Mouse (Mus musculus): ENCODE measurements around the gene Syne3. TPM values are rescaled to one million over a fixed set of nuclear protein-coding genes. Genes with fewer than 3 reads are reported as not detected.
A peak's percentile ranks its signal among the peaks of the same experiment; 100 is the strongest.

Gene Syne3
- polyA plus RNA-seq, 1 experiment from 2014 or later: 0.25 TPM

DNA sequence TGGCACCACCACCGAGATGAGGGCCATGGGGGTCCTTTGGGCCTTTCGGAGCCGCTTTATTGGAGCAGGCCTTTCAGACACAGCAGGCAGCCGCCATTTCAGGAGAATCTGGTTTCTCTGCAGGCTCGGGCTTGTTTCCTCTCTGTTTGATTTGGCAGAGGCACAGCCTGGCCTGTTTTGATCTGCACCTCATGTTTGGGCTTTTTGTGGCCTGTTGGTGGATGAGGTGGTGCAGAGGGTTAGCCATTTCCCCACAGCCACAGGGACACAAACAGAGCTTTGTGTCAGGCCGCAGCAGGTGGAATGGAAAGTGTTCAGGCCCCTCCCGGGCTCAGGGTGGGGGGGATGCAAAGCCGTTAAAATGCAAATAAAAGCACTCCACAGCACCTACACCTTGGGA, 108.3 kb downstream of the Syne3 start:
- Histone ChIP-seq H3K9me3 (replicated peaks) (no peaks in the 10 kb centered on the region), H3K27me3 (ENCODE audit: low read depth, poor library complexity, severe bottlenecking) (no peaks in the 10 kb centered on the region), H3K27ac (peak overlapping the region; percentile 86), H3K4me1 (peaks cover 84% of the 10 kb centered on the region), H3K4me3 (no peak overlapping the region), H3K36me3 (no peaks in the 10 kb centered on the region)
- WGBS: 50% methylated on average over 8 of the region's 8 CpGs
- DNase-seq (ENCODE audit: low spot score): no peak

DNA sequence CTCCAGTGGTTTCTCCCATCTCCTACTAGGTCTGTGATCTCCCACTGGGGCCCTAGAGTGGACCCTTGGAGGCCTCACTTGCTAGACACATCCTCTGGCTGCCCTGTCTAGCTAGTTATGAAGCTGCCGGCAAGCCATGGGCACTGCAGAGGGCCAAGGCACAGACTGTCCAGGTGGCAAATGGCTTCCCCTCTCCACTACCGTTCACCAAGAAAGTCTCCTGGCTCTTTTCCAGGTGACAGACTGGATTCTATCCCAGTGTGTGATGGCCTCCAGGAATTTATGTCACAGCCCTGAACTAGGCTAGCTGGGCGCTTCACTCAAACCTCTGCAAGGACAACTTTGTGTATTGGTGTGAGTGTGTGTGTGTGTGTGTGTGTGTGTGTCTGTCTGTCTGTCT, 109.8 kb downstream of the Syne3 start:
- DNase-seq (ENCODE audit: low spot score): no peak
- Histone ChIP-seq H3K4me1 (peaks cover 78% of the 10 kb centered on the region), H3K27ac (peak overlapping the region; percentile 82), H3K27me3 (ENCODE audit: low read depth, poor library complexity, severe bottlenecking) (no peaks in the 10 kb centered on the region), H3K4me3 (no peak overlapping the region), H3K36me3 (no peaks in the 10 kb centered on the region), H3K9me3 (replicated peaks) (no peaks in the 10 kb centered on the region)
- WGBS: 85% methylated on average over 3 of the region's 3 CpGs

DNA sequence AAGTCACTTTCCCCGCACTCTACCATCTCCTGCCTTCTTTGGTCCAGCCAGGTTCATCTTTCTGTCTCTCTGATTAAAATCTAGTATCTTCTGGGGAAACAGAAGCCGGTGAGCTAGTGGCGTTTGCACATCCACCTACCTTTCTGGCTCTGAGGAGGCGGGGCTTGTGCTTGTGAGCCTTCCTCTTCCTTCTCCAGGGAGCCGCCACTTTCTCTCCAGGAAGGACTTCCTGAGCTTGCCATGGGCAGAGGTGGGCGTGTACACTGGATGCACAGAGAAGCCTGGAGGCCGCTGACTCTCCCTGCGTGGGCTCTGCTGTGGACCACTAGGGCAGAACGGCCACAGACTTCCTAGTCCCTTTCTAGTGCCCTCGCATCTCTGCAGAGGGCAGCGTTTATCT, 110.4 kb downstream of the Syne3 start:
- H3K4me3 ChIP-seq: no peak overlapping the region
- no peaks in the 10 kb centered on the region for H3K27me3 ChIP-seq (ENCODE audit: low read depth, poor library complexity, severe bottlenecking)
- WGBS: 63% methylated on average over 11 of the region's 11 CpGs
- H3K36me3 ChIP-seq: no peaks in the 10 kb centered on the region
- H3K27ac ChIP-seq: peak overlapping the region; percentile 82; the same call in 1 of the 2 replicates
- no peak for DNase-seq (ENCODE audit: low spot score)
- H3K4me1 ChIP-seq: peaks cover 71% of the 10 kb centered on the region
- no peaks in the 10 kb centered on the region for H3K9me3 ChIP-seq (replicated peaks)

DNA sequence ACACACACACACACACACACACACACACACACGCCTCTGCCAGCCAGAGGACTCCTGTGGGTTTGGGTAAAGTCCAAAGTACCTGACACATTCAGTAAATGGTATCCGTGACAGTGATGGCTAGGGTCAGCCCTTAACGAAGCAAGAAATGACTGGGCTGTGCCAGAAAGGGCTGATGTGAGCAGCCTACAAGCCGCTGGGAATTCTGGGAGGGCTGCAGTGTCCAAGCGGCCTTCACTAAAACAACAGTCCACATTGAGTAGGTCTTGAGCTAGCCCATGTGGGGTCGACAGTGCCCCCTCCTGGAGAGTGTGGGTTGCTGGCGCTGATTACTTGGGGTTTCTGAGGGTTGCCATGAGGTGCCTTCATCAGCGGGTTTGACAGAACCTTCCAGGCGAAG, 110.9 kb downstream of the Syne3 start:
- no peak overlapping the region for H3K4me3 ChIP-seq
- DNase-seq (ENCODE audit: low spot score): no peak
- H3K27me3 ChIP-seq (ENCODE audit: low read depth, poor library complexity, severe bottlenecking): no peaks in the 10 kb centered on the region
- H3K36me3 ChIP-seq: no peaks in the 10 kb centered on the region
- H3K9me3 ChIP-seq (replicated peaks): no peaks in the 10 kb centered on the region
- peak overlapping the region; percentile 82; the same call in 1 of the 2 replicates for H3K27ac ChIP-seq
- 70% methylated on average over 9 of the region's 9 CpGs for WGBS
- peaks cover 67% of the 10 kb centered on the region for H3K4me1 ChIP-seq

DNA sequence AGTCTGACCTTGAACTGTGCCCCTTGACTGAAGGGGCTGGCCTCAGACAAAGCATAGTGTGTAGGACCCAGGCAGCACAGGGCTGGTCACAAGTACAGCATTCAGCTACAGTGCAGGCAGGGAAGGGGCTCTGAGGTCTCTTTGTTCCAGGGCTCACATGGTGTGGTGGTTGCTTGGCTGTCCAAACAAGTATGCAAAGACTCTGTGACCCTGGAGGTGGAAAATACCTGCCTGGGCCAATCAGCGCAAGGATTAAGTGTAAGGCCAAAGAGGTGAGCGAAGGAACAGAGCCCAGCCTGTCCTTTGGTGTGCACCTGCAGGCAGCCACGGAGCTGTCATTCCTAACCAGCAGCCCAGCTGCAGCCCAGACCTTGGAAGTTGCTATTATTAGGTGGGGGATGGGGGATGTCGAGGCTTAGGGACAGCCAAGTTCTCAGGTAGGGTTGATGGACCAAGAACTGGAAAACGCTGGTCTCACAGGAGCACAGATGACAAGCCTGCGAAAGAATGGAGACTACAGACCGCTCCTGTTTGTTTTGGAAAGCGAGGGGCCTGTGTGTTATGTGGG, 112.5 kb downstream of the Syne3 start:
- no peak for DNase-seq (ENCODE audit: low spot score)
- no peaks in the 10 kb centered on the region for H3K9me3 ChIP-seq (replicated peaks)
- WGBS: 66% methylated on average over 8 of the region's 8 CpGs
- no peaks in the 10 kb centered on the region for H3K36me3 ChIP-seq
- no peaks in the 10 kb centered on the region for H3K27me3 ChIP-seq (ENCODE audit: low read depth, poor library complexity, severe bottlenecking)
- H3K4me3 ChIP-seq: no peak overlapping the region
- H3K4me1 ChIP-seq: peaks cover 55% of the 10 kb centered on the region
- H3K27ac ChIP-seq: peak overlapping the region; percentile 82

DNA sequence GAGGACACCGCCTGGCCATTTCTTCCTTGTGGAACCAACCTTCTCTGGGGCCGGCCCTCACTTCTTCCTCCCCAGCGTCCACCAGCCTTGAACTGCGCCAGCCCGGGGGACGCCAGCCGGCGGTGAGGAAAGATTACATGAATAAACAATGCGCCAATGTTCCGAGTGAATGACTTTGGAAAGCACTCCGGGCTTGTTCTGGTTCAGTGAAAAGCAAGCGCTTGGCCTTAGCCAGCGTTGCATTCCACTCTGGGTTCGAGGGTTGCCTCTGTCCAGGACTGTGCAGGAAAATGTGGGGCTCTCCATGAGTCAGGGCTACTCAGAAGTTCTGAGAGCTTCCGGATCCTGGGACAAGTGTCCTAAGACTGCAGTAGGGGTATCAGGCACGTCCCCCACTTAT, 113.0 kb downstream of the Syne3 start:
- peak overlapping the region; percentile 82 for H3K27ac ChIP-seq
- no peaks in the 10 kb centered on the region for H3K27me3 ChIP-seq (ENCODE audit: low read depth, poor library complexity, severe bottlenecking)
- H3K4me1 ChIP-seq: peaks cover 54% of the 10 kb centered on the region
- H3K36me3 ChIP-seq: no peaks in the 10 kb centered on the region
- DNase-seq (ENCODE audit: low spot score): no peak
- no peak overlapping the region for H3K4me3 ChIP-seq
- no peaks in the 10 kb centered on the region for H3K9me3 ChIP-seq (replicated peaks)
- WGBS: 88% methylated on average over 16 of the region's 16 CpGs

DNA sequence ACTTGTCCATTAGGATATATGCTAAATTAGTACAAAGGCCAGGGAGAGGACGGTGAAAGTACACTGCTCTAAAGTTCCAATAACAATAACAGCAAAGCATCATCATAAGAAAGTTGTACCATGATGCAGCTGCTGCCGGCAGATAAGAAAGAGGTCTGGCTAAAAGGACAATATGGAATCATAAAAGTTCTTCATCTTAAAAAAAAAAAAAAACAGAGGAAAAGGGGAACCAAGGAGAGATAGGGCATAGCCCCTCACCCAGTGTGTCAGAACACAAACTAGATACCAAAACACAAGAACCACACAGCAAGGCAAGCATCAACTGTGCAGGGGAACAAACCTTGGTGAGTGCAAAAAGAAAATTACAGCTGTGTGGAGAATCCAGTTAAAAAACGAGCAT, 117.4 kb downstream of the Syne3 start:
- Histone ChIP-seq H3K27me3 (ENCODE audit: low read depth, poor library complexity, severe bottlenecking) (no peaks in the 10 kb centered on the region), H3K27ac (no peak overlapping the region), H3K4me1 (peaks cover 38% of the 10 kb centered on the region), H3K36me3 (no peaks in the 10 kb centered on the region), H3K9me3 (replicated peaks) (no peaks in the 10 kb centered on the region), H3K4me3 (no peak overlapping the region)
- whole genome bisulfite sequencing: 98% methylated on average over 3 of the region's 3 CpGs
- no peak for DNase-seq (ENCODE audit: low spot score)

DNA sequence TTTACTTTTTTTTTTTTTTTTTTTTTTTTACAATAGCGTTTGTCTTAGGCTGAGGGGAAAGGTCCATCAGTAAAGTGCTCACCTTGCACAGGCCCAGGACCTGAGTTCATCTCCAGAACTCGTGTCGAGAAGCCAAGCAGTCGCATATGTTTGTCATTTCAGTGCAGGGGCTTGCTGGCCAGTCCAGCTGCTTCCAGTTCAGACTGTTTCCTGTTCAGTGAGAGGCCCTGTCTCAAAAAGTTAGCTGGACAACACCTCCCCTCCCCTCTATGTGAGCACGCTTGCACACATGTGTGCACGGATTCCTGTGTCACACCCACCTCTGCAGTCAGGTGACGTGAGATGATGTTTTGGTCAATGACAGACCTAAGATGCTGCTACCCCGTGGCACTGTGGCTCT, 119.5 kb downstream of the Syne3 start:
- Histone ChIP-seq H3K36me3 (no peaks in the 10 kb centered on the region), H3K4me1 (peaks cover 24% of the 10 kb centered on the region), H3K27ac (peak overlapping the region; percentile 65), H3K27me3 (ENCODE audit: low read depth, poor library complexity, severe bottlenecking) (no peaks in the 10 kb centered on the region), H3K4me3 (no peak overlapping the region), H3K9me3 (replicated peaks) (no peaks in the 10 kb centered on the region)
- 77% methylated on average over 8 of the region's 8 CpGs for WGBS
- DNase-seq (ENCODE audit: low spot score): no peak

DNA sequence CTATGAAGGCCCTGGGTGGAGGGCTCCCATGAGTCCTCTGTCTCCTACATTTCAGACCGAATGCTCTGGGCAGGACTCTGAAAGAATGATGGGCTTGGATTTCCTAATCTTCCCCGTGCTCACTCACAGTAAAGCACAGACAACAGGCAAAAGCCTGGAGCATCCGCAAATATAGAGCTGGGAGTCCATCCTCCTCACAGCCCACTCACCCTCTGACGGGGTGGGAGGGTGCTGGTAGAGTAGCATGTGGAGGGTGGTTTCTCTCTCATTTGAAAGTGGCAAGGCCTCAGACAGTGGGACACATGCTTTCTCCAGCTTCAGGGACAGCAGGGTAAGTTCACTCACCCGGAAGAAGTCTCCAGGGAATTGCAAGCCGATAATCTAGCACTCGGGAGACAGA, 123.5 kb downstream of the Syne3 start:
- peaks cover 22% of the 10 kb centered on the region for H3K4me1 ChIP-seq
- no peaks in the 10 kb centered on the region for H3K9me3 ChIP-seq (replicated peaks)
- no peak overlapping the region for H3K4me3 ChIP-seq
- no peaks in the 10 kb centered on the region for H3K27me3 ChIP-seq (ENCODE audit: low read depth, poor library complexity, severe bottlenecking)
- H3K27ac ChIP-seq: no peak overlapping the region
- DNase-seq (ENCODE audit: low spot score): no peak
- H3K36me3 ChIP-seq: no peaks in the 10 kb centered on the region
- 96% methylated on average over 7 of the region's 7 CpGs for WGBS

DNA sequence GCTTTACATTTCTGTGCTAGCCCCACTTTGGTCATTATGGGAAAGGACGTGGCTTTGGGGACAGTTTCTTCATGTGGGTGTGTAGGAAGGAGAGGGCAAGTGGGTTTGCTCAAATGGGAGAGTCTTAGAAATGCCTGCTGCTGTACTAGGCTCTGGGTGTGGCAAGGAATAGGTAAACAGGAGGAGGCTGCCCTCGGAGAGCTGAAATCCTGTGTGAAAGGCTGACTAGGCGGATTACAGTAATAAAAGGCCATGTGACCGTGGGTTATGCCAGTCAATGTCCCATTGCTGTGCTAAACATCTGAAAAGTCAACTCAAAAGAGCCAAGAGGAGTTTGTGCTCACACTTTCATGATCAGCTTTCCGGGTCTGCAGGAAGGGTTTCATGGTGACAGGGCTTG, 127.1 kb downstream of the Syne3 start:
- no peak for DNase-seq (ENCODE audit: low spot score)
- H3K4me1 ChIP-seq: peaks cover 26% of the 10 kb centered on the region
- no peaks in the 10 kb centered on the region for H3K9me3 ChIP-seq (replicated peaks)
- no peaks in the 10 kb centered on the region for H3K36me3 ChIP-seq
- H3K27me3 ChIP-seq (ENCODE audit: low read depth, poor library complexity, severe bottlenecking): no peaks in the 10 kb centered on the region
- 72% methylated on average over 5 of the region's 5 CpGs for WGBS
- H3K4me3 ChIP-seq: no peak overlapping the region
- no peak overlapping the region for H3K27ac ChIP-seq

DNA sequence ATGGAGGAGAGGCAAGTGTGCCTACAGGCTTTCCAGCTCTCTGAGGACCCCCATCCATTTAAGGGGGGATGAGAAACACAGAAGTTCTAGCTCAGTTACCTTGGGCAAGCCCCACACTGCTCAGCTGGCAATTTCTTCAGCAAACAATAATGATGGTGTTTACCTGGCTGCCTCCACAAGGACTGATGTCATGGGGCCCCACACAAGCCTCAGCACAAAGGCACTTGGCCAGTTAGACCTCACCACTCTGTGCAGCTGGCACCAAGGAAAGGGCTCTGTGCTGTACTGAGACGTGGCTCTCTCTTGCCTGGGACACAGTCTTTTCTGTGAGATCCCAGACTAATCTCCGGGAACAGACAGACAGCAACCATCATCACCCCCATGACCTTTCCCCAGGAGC, 127.5 kb downstream of the Syne3 start:
- Histone ChIP-seq H3K9me3 (replicated peaks) (no peaks in the 10 kb centered on the region), H3K36me3 (no peaks in the 10 kb centered on the region), H3K4me3 (no peak overlapping the region), H3K27ac (no peak overlapping the region), H3K27me3 (ENCODE audit: low read depth, poor library complexity, severe bottlenecking) (no peaks in the 10 kb centered on the region), H3K4me1 (peaks cover 26% of the 10 kb centered on the region)
- 63% methylated on average over 2 of the region's 2 CpGs for WGBS
- no peak for DNase-seq (ENCODE audit: low spot score)

DNA sequence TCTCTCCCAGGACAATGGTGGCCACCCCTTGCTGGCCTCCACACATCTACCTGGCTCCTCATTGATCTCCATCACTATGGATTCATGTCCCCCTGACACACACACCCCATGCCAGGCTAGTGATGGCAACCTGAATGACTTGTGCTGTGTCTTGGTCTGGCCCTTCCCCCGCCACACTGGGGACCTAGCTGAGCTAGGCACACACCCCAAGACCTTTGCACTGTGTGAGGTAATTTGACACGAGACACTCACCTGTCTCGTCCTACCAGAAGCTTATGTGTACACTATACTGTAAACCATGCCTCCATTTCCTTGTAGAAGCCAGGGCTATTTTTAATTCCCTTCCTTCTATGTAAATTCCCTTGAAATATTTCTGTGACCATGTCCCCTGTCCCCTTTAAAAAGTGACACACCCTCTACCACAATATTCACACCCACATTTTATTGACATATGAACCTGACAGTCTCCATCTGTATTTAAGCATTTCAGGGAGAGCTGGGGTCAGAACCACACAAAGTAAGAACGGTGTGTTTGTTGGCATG, 128.0 kb downstream of the Syne3 start:
- no peaks in the 10 kb centered on the region for H3K36me3 ChIP-seq
- 82% methylated on average over 4 of the region's 4 CpGs for WGBS
- H3K27me3 ChIP-seq (ENCODE audit: low read depth, poor library complexity, severe bottlenecking): 0 out of 2 replicates have a peak, but pooled peaks cover under 1% of the 10 kb centered on the region
- peaks cover 26% of the 10 kb centered on the region for H3K4me1 ChIP-seq
- H3K4me3 ChIP-seq: no peak overlapping the region
- no peaks in the 10 kb centered on the region for H3K9me3 ChIP-seq (replicated peaks)
- H3K27ac ChIP-seq: no peak overlapping the region
- DNase-seq (ENCODE audit: low spot score): no peak

DNA sequence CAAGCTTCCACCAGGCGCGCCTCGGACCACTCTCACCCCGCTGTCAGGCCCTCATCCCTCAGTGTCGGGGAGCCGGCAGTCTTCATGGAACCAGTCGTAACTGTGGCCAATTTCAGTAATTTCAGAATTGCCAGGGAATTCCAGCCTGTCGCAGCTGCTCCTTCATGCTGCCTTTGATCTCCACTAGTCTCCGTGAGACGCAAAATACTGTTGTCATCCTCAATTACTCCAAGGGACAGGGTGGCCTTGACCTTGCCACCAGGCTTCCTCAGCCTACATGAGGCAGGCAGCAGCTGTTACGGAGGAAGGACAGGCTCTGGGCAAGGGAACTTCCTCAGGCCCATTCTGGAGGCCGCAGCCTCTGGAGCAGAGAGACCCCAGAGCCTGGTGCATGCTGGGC, 129.2 kb downstream of the Syne3 start:
- 0 out of 2 replicates have a peak, but pooled peaks cover 2% of the 10 kb centered on the region for H3K27me3 ChIP-seq (ENCODE audit: low read depth, poor library complexity, severe bottlenecking)
- 54% methylated on average over 12 of the region's 12 CpGs for WGBS
- no peak overlapping the region for H3K27ac ChIP-seq
- no peak overlapping the region for H3K4me3 ChIP-seq
- no peaks in the 10 kb centered on the region for H3K9me3 ChIP-seq (replicated peaks)
- no peak for DNase-seq (ENCODE audit: low spot score)
- H3K36me3 ChIP-seq: no peaks in the 10 kb centered on the region
- H3K4me1 ChIP-seq: peaks cover 32% of the 10 kb centered on the region

All from limb, embryonic 10.5 days (tissue).